8 mouse cellular contexts compared by ENCODE assay signal in genomic region chr12:102384819-102385218, GRCm38 (mm10). TPM values are rescaled to one million over a fixed set of nuclear protein-coding genes. Genes with fewer than 3 reads are reported as not detected.
DNase-seq lines count a peak whose midpoint lies in the region; ATAC-seq lines count a peak whose summit lies in the region.

No protein-coding gene starts in this region.

- H3K27me3 ChIP-seq in hindbrain, embryonic 15.5 days: no peaks in the 10 kb centered on the region
- H3K27me3 ChIP-seq in lung, embryonic 16.5 days (ENCODE audit: control insufficient read depth, insufficient read depth, low read depth, low read length): no peaks in the 10 kb centered on the region

- H3K4me2 ChIP-seq in hindbrain, embryonic 15.5 days: no peak overlapping the region
- H3K4me2 ChIP-seq in lung, embryonic 16.5 days (ENCODE audit: low read depth, low read length): no peak overlapping the region

- H3K4me1 ChIP-seq in hindbrain, embryonic 15.5 days (replicated peaks): no peaks in the 10 kb centered on the region
- H3K4me1 ChIP-seq in lung, embryonic 16.5 days (replicated peaks; ENCODE audit: control insufficient read depth, insufficient read depth, low read length): no peaks in the 10 kb centered on the region

- no peak for ATAC-seq in cerebellum, adult (ENCODE audit: insufficient number of reproducible peaks, low FRiP score, low TSS enrichment)
- ATAC-seq in hindbrain, embryonic 15.5 days (ENCODE audit: low FRiP score, low read depth): 0 out of 2 replicates have a peak, but pooled peaks have one; percentile 9
- ATAC-seq in lung, embryonic 16.5 days (ENCODE audit: low read depth): peak; percentile 32

- H3K27ac ChIP-seq in hindbrain, embryonic 15.5 days (replicated peaks): no peak overlapping the region
- H3K27ac ChIP-seq in lung, embryonic 16.5 days (ENCODE audit: low read length): no peak overlapping the region

- H3K4me3 ChIP-seq in hindbrain, embryonic 15.5 days: no peak overlapping the region
- H3K4me3 ChIP-seq in lung, embryonic 16.5 days (ENCODE audit: low read length): no peak overlapping the region

- 23% methylated on average over 3 of the region's 3 CpGs for WGBS in hindbrain, embryonic 15.5 days
- 22% methylated on average over 3 of the region's 3 CpGs for WGBS in lung, embryonic 16.5 days

- H3K9me3 ChIP-seq in hindbrain, embryonic 15.5 days: no peaks in the 10 kb centered on the region
- no peaks in the 10 kb centered on the region for H3K9me3 ChIP-seq in lung, embryonic 16.5 days (ENCODE audit: control insufficient read depth, low read length)

- H3K9ac ChIP-seq in hindbrain, embryonic 15.5 days: no peak overlapping the region
- no peak overlapping the region for H3K9ac ChIP-seq in lung, embryonic 16.5 days (ENCODE audit: low read length)

- no peaks in the 10 kb centered on the region for H3K36me3 ChIP-seq in hindbrain, embryonic 15.5 days
- H3K36me3 ChIP-seq in lung, embryonic 16.5 days (ENCODE audit: control insufficient read depth, insufficient read depth, low read length): 0 out of 2 replicates have a peak, but pooled peaks cover 14% of the 10 kb centered on the region

- DNase-seq in cerebellum, adult 18-20 months: peak; percentile 52 to 53
- DNase-seq in ovary, postnatal 14 days (ENCODE audit: low spot score): peak; percentile 41
- no peak for DNase-seq in ovary, postnatal 10 days (ENCODE audit: low spot score)
- DNase-seq in cerebellum, postnatal 25 days: peak; percentile 54 to 75
- peak; percentile 60 to 72 for DNase-seq in right cerebral cortex, postnatal 10 days (ENCODE audit: low spot score in 2 of 2)

RNA-seq across cellular contexts. Expression of gene Lgmn, which starts 54.8 kb away (rescaled TPM):
- polyA plus RNA-seq in hindbrain, embryonic 15.5 days (2015; fragmentation: Nextera tagmentation; extraction: Ambion mirVana): 104 and 109 TPM in 2 replicates
- 139 and 142 TPM in 2 replicates for polyA plus RNA-seq in lung, embryonic 16.5 days (2015; fragmentation: Nextera tagmentation; extraction: Ambion mirVana)
